Mouse (Mus musculus): ENCODE results near the gene Hid1. TPM values are rescaled to one million over a fixed set of nuclear protein-coding genes. Genes with fewer than 3 reads are reported as not detected.

Gene Hid1
- total RNA-seq, 2 experiments from 2014 or later: 7.2 to 9.0 TPM

Other genes with a start within 250 kb of the Hid1 start
- gene Cd300lf, start 233.8 kb downstream of the Hid1 start, total RNA-seq (2021): under 1 TPM; 0.49 TPM
- gene Slc9a3r1, start 204.4 kb downstream of the Hid1 start, total RNA-seq (2021): 10 to 100 TPM; 10.9 to 12.4 TPM
- gene Tmem104, start 180.3 kb downstream of the Hid1 start, total RNA-seq (2021): 1 to 10 TPM; 8.5 to 9.8 TPM
- 10 to 100 TPM; 16.4 to 17.9 TPM for gene Nat9, start 179.9 kb downstream of the Hid1 start, total RNA-seq (2021)
- not detected for gene Grin2c, start 100.5 kb downstream of the Hid1 start, total RNA-seq (2021)
- gene Fdxr, start 90.7 kb downstream of the Hid1 start, total RNA-seq (2021): 1 to 10 TPM; 6.7 to 7.7 TPM
- gene Fads6, start 70.1 kb downstream of the Hid1 start, total RNA-seq (2021): under 1 TPM; 0.34 to 0.37 TPM
- gene Otop2, start 60.6 kb downstream of the Hid1 start, total RNA-seq (2021): not detected
- not detected for gene Ush1g, start 45.7 kb downstream of the Hid1 start, total RNA-seq (2021)
- gene Otop3, start 33.0 kb downstream of the Hid1 start, total RNA-seq (2021): not detected
- 10 to 100 TPM; 19.4 to 22.2 TPM for gene Cdr2l, start 14.2 kb upstream of the Hid1 start, total RNA-seq (2021)
- 10 to 100 TPM; 89.6 to 94.0 TPM for gene Mrpl58, start 36.0 kb upstream of the Hid1 start, total RNA-seq (2021)
- gene Atp5h, start 52.2 kb upstream of the Hid1 start, total RNA-seq (2021): 100 to 1,000 TPM; 763 to 790 TPM
- gene Kctd2, start 52.4 kb upstream of the Hid1 start, total RNA-seq (2021): 10 to 100 TPM; 21.4 to 21.6 TPM
- not detected for gene Trim80, start 72.8 kb upstream of the Hid1 start, total RNA-seq (2021)
- not detected for gene Slc16a5, start 94.7 kb upstream of the Hid1 start, total RNA-seq (2021)
- gene Armc7, start 107.9 kb upstream of the Hid1 start, total RNA-seq (2021): 1 to 10 TPM; 2.1 to 3.4 TPM
- 10 to 100 TPM; 20.1 to 23.0 TPM for gene Nt5c, start 124.1 kb upstream of the Hid1 start, total RNA-seq (2021)
- gene Jpt1, start 146.6 kb upstream of the Hid1 start, total RNA-seq (2021): 100 to 1,000 TPM; 251 to 285 TPM
- 100 to 1,000 TPM; 230 to 244 TPM for gene Sumo2, start 168.5 kb upstream of the Hid1 start, total RNA-seq (2021)
- gene Nup85, start 196.7 kb upstream of the Hid1 start, total RNA-seq (2021): 10 to 100 TPM; 43.4 to 45.2 TPM
- gene Mrps7, start 236.2 kb upstream of the Hid1 start, total RNA-seq (2021): 10 to 100 TPM; 70.9 to 73.2 TPM
- gene Gga3, start 236.3 kb upstream of the Hid1 start, total RNA-seq (2021): 10 to 100 TPM; 15.9 to 21.8 TPM
- gene Mif4gd, start 245.2 kb upstream of the Hid1 start, total RNA-seq (2021): 10 to 100 TPM; 29.7 to 31.9 TPM

All from gastrocnemius, postnatal 4 days (tissue).